Mouse (Mus musculus): Measurements from ENCODE around the gene Kmo.

- TF ChIP-seq ZNF384 (IDR thresholded peaks at IDR 0.05; ENCODE audit: low read depth, low read length), result no peak
- no peak for TF ChIP-seq CHD2 (IDR thresholded peaks at IDR 0.05; ENCODE audit: low read depth, low read length)
These were observed 39.8 kb upstream of the Kmo start for GRCm38 (mm10) chr1:175580346-175580745.
